Mouse (Mus musculus): Measurements from ENCODE around the gene Cep68.

GRCm38 (mm10) chr11:20237018-20237417, 12.2 kb downstream of the Cep68 start:
- TF ChIP-seq GATA1 (IDR thresholded peaks at IDR 0.05; ENCODE audit: borderline replicate concordance, low read length), result no peak
- TF ChIP-seq FLI1 (IDR thresholded peaks at IDR 0.05; ENCODE audit: low read length), result no peak

Data from megakaryocyte, embryonic 14.5 days (primary cell).